Comparison of ENCODE assay signal across 8 mouse cellular contexts in the genomic region with DNA sequence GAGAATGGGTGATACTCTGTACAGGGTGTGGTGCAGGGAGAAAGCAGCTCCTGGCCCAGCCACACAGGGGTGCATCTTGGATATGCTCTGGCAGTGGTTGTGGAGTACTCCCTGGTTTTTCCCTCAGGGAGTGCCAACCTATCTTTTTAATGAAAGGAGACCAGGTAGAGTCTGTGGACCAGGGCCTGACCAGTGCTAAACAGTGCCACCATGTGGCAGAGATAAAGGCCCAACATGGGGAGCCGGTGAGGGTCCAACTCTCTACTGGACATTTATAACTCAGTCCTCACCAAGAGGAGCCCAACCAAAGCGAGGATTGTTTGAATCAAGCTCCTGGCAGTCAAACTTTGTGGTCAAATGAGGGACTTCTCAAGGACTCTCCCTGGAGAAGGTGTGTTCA.
DNase-seq lines count a peak whose midpoint lies in the region; ATAC-seq lines count a peak whose summit lies in the region.

No protein-coding gene starts in this region.

- peak; percentile 8 to 23 for DNase-seq in heart, adult 9 months (ENCODE audit: low spot score in 2 of 2)
- no peak for DNase-seq in heart, postnatal 25 days (ENCODE audit: low spot score)
- DNase-seq in 416B (ENCODE audit: low read depth) = peak; percentile 4
- DNase-seq in adrenal gland, postnatal 14 days = peak; percentile 31
- DNase-seq in kidney, postnatal 25 days = peak; percentile 48 to 53

- no peak overlapping the region for H3K9ac ChIP-seq in midbrain, embryonic 16.5 days (ENCODE audit: low read depth, low read length)
- no peak overlapping the region for H3K9ac ChIP-seq in hindbrain, embryonic 12.5 days

- no peak for ATAC-seq in midbrain, embryonic 16.5 days
- ATAC-seq in hindbrain, embryonic 12.5 days (ENCODE audit: low FRiP score) = no peak
- ATAC-seq in erythroblast, adult 5-6 weeks (replicated peaks; ENCODE audit: low FRiP score, poor library complexity, severe bottlenecking) = no peak

- H3K27me3 ChIP-seq in midbrain, embryonic 16.5 days (ENCODE audit: control insufficient read depth, insufficient read depth, low read depth, low read length) = no peaks in the 10 kb centered on the region
- no peaks in the 10 kb centered on the region for H3K27me3 ChIP-seq in hindbrain, embryonic 12.5 days

- H3K36me3 ChIP-seq in midbrain, embryonic 16.5 days (ENCODE audit: control insufficient read depth, insufficient read depth, low read length) = no peaks in the 10 kb centered on the region
- no peaks in the 10 kb centered on the region for H3K36me3 ChIP-seq in hindbrain, embryonic 12.5 days

- H3K4me1 ChIP-seq in midbrain, embryonic 16.5 days (ENCODE audit: control insufficient read depth, insufficient read depth, low read length) = no peaks in the 10 kb centered on the region
- H3K4me1 ChIP-seq in hindbrain, embryonic 12.5 days = no peaks in the 10 kb centered on the region

- H3K27ac ChIP-seq in midbrain, embryonic 16.5 days (ENCODE audit: low read length) = no peak overlapping the region
- no peak overlapping the region for H3K27ac ChIP-seq in hindbrain, embryonic 12.5 days

- no peak overlapping the region for H3K4me2 ChIP-seq in midbrain, embryonic 16.5 days (ENCODE audit: low read length)
- no peak overlapping the region for H3K4me2 ChIP-seq in hindbrain, embryonic 12.5 days (replicated peaks)

- 65% methylated on average over 2 of the region's 2 CpGs for WGBS in midbrain, embryonic 16.5 days
- WGBS in hindbrain, embryonic 12.5 days = 83% methylated on average over 2 of the region's 2 CpGs

- no peaks in the 10 kb centered on the region for H3K9me3 ChIP-seq in midbrain, embryonic 16.5 days (replicated peaks; ENCODE audit: control insufficient read depth, low read length, poor library complexity, severe bottlenecking)
- H3K9me3 ChIP-seq in hindbrain, embryonic 12.5 days (replicated peaks) = no peaks in the 10 kb centered on the region

- intact Hi-C loops in heart, postnatal 25 days (cut with DNase I) = loop anchor here (1.0 to 5.0 kb wide), 2 partner anchors 57 to 154 kb away; no protein-coding TSS in a partner anchor

- H3K4me3 ChIP-seq in midbrain, embryonic 16.5 days (ENCODE audit: low read depth, low read length) = no peak overlapping the region
- H3K4me3 ChIP-seq in hindbrain, embryonic 12.5 days = no peak overlapping the region
